Mouse (Mus musculus): ENCODE data around the gene Prkg2. TPM values are rescaled to one million over a fixed set of nuclear protein-coding genes. Genes with fewer than 3 reads are reported as not detected.

Prkg2 gene
- polyA plus RNA-seq, 1 experiment from 2014 or later, result 1.5 TPM

DNA sequence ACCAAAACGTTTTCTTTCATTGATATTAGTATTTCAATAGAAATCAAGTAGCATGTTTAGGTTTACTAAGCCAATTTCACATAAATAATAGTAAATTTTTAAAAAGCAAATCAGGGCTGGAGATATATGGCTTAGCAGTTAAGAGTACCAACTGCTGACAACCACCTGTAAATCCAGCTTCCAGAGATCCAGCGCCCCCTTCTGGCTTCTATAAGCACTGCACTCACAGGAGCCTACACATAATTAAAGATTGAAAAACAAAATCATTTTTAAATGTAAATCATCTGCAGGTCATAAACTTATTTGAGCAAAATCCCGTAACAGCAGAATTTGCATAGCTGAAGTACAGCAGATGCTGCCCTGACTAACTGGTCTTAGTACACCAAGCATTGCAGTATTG is 10.8 kb downstream of the Prkg2 start:
- H3K4me1 ChIP-seq (ENCODE audit: control insufficient read depth, insufficient read depth, low read depth, low read length), result no peaks in the 10 kb centered on the region
- H3K9me3 ChIP-seq (ENCODE audit: control insufficient read depth, low read length), result no peaks in the 10 kb centered on the region
- no peak overlapping the region for H3K4me2 ChIP-seq (ENCODE audit: low read length)
- no peak for ATAC-seq
- no peaks in the 10 kb centered on the region for H3K36me3 ChIP-seq (ENCODE audit: control insufficient read depth, insufficient read depth, low read length)
- 69% methylated on average over 3 of the region's 3 CpGs for WGBS
- H3K27ac ChIP-seq (ENCODE audit: low read depth, low read length), result no peak overlapping the region
- H3K9ac ChIP-seq (ENCODE audit: low read depth, low read length), result no peak overlapping the region
- H3K27me3 ChIP-seq (replicated peaks; ENCODE audit: control insufficient read depth, insufficient read depth, low read length), result no peaks in the 10 kb centered on the region
- no peak overlapping the region for H3K4me3 ChIP-seq (ENCODE audit: low read length)

DNA sequence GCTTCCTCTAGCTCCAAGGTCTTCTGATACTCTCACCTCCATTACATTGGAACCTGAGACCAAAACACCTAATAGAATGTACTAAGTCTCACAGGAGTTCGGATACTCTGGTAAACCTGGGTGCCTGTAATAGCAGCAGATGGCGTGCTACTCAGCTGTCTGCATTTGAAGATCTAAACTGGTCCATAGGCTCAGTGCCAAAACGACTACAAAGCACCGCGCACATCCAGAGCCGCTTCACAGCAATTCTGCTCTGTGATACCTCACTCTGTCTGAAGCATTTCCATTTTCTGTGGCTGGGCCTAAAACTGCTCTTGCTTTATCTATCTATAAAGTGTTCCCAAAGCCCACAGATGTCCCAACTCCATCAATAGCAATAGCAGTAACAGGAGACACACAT is 17.4 kb downstream of the Prkg2 start:
- H3K4me1 ChIP-seq (ENCODE audit: control insufficient read depth, insufficient read depth, low read depth, low read length), result no peaks in the 10 kb centered on the region
- H3K4me3 ChIP-seq (ENCODE audit: low read length), result no peak overlapping the region
- H3K9ac ChIP-seq (ENCODE audit: low read depth, low read length), result no peak overlapping the region
- H3K27me3 ChIP-seq (replicated peaks; ENCODE audit: control insufficient read depth, insufficient read depth, low read length), result no peaks in the 10 kb centered on the region
- no peak overlapping the region for H3K27ac ChIP-seq (ENCODE audit: low read depth, low read length)
- H3K4me2 ChIP-seq (ENCODE audit: low read length), result no peak overlapping the region
- H3K36me3 ChIP-seq (ENCODE audit: control insufficient read depth, insufficient read depth, low read length), result no peaks in the 10 kb centered on the region
- no peaks in the 10 kb centered on the region for H3K9me3 ChIP-seq (ENCODE audit: control insufficient read depth, low read length)
- WGBS, result 65% methylated on average over 6 of the region's 6 CpGs
- no peak for ATAC-seq

GRCm38 (mm10) chr5:99015140-99015539 is 22.0 kb downstream of the Prkg2 start:
- ATAC-seq, result no peak
- Histone ChIP-seq H3K4me1 (ENCODE audit: control insufficient read depth, insufficient read depth, low read depth, low read length) (no peaks in the 10 kb centered on the region), H3K36me3 (ENCODE audit: control insufficient read depth, insufficient read depth, low read length) (no peaks in the 10 kb centered on the region), H3K4me2 (ENCODE audit: low read length) (no peak overlapping the region), H3K4me3 (ENCODE audit: low read length) (no peak overlapping the region), H3K27me3 (replicated peaks; ENCODE audit: control insufficient read depth, insufficient read depth, low read length) (no peaks in the 10 kb centered on the region), H3K9ac (ENCODE audit: low read depth, low read length) (no peak overlapping the region), H3K9me3 (ENCODE audit: control insufficient read depth, low read length) (no peaks in the 10 kb centered on the region), H3K27ac (ENCODE audit: low read depth, low read length) (no peak overlapping the region)
- 85% methylated on average over 3 of the region's 3 CpGs for WGBS

GRCm38 (mm10) chr5:99010448-99011151 is 26.6 kb downstream of the Prkg2 start:
- no peak overlapping the region for H3K9ac ChIP-seq (ENCODE audit: low read depth, low read length)
- 85% methylated on average over 14 of the region's 14 CpGs for WGBS
- no peaks in the 10 kb centered on the region for H3K4me1 ChIP-seq (ENCODE audit: control insufficient read depth, insufficient read depth, low read depth, low read length)
- no peak for ATAC-seq
- H3K9me3 ChIP-seq (ENCODE audit: control insufficient read depth, low read length), result no peaks in the 10 kb centered on the region
- no peaks in the 10 kb centered on the region for H3K36me3 ChIP-seq (ENCODE audit: control insufficient read depth, insufficient read depth, low read length)
- H3K4me3 ChIP-seq (ENCODE audit: low read length), result no peak overlapping the region
- H3K27me3 ChIP-seq (replicated peaks; ENCODE audit: control insufficient read depth, insufficient read depth, low read length), result no peaks in the 10 kb centered on the region
- H3K4me2 ChIP-seq (ENCODE audit: low read length), result no peak overlapping the region
- H3K27ac ChIP-seq (ENCODE audit: low read depth, low read length), result no peak overlapping the region

DNA sequence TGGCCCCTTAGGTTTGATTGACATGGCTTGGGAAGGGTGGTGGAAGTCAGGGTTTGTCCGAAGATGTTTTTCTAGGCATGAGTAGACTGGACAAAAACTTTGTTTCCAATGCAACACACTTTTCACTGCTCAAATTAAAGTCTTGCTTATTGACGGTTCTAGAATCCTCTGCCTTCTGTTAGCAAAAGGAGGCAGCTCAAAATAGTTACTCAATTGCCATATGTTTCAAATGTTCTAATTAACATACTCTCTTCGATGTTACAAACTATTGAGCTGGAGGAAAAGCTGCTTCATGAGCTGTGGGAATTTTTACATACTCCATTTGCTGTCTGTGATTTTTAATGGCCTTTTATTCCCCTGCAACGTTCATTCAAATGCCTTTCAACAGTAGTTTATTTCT is 39.0 kb downstream of the Prkg2 start:
- Histone ChIP-seq H3K27ac (ENCODE audit: low read depth, low read length) (no peak overlapping the region), H3K4me3 (ENCODE audit: low read length) (no peak overlapping the region), H3K9ac (ENCODE audit: low read depth, low read length) (no peak overlapping the region), H3K27me3 (replicated peaks; ENCODE audit: control insufficient read depth, insufficient read depth, low read length) (no peaks in the 10 kb centered on the region), H3K4me1 (ENCODE audit: control insufficient read depth, insufficient read depth, low read depth, low read length) (no peaks in the 10 kb centered on the region; the same call in 1 of the 2 replicates), H3K9me3 (ENCODE audit: control insufficient read depth, low read length) (no peaks in the 10 kb centered on the region), H3K36me3 (ENCODE audit: control insufficient read depth, insufficient read depth, low read length) (no peaks in the 10 kb centered on the region), H3K4me2 (ENCODE audit: low read length) (no peak overlapping the region)
- no peak for ATAC-seq
- 67% methylated on average over 4 of the region's 4 CpGs for WGBS

DNA sequence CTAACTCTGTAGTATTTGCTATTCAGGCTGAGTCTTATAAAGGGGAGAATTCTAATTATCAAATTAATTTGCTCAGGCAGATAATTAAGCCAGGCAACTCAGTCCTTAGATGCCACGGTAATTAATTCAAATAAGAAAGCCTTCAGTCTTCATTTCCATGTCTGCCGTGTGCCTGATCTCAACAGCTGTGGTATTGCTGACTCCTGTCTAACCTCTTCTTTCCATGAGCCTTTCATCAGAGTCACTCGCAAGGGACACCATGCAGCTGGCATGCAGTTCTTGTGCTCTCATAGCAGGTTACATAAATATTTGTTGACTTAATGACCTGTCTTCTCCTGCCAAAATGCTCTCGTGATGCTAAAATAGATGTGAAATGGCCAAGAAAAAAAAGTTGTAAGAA is 41.4 kb downstream of the Prkg2 start:
- H3K36me3 ChIP-seq (ENCODE audit: control insufficient read depth, insufficient read depth, low read length), result no peaks in the 10 kb centered on the region
- H3K27me3 ChIP-seq (replicated peaks; ENCODE audit: control insufficient read depth, insufficient read depth, low read length), result no peaks in the 10 kb centered on the region
- H3K27ac ChIP-seq (ENCODE audit: low read depth, low read length), result no peak overlapping the region
- H3K9ac ChIP-seq (ENCODE audit: low read depth, low read length), result no peak overlapping the region
- WGBS, result 30% methylated on average over 4 of the region's 4 CpGs
- H3K9me3 ChIP-seq (ENCODE audit: control insufficient read depth, low read length), result no peaks in the 10 kb centered on the region
- no peak overlapping the region for H3K4me3 ChIP-seq (ENCODE audit: low read length)
- no peaks in the 10 kb centered on the region; the same call in 1 of the 2 replicates for H3K4me1 ChIP-seq (ENCODE audit: control insufficient read depth, insufficient read depth, low read depth, low read length)
- no peak overlapping the region for H3K4me2 ChIP-seq (ENCODE audit: low read length)
- peak; percentile 65 for ATAC-seq

- Histone ChIP-seq H3K4me2 (ENCODE audit: low read length) (no peak overlapping the region), H3K27ac (ENCODE audit: low read depth, low read length) (no peak overlapping the region), H3K4me3 (ENCODE audit: low read length) (no peak overlapping the region), H3K36me3 (ENCODE audit: control insufficient read depth, insufficient read depth, low read length) (no peaks in the 10 kb centered on the region), H3K9ac (ENCODE audit: low read depth, low read length) (no peak overlapping the region), H3K4me1 (ENCODE audit: control insufficient read depth, insufficient read depth, low read depth, low read length) (no peaks in the 10 kb centered on the region; the same call in 1 of the 2 replicates), H3K27me3 (replicated peaks; ENCODE audit: control insufficient read depth, insufficient read depth, low read length) (no peaks in the 10 kb centered on the region), H3K9me3 (ENCODE audit: control insufficient read depth, low read length) (no peaks in the 10 kb centered on the region)
- 87% methylated on average over 4 of the region's 4 CpGs for WGBS
- ATAC-seq, result no peak
Observed at GRCm38 (mm10) chr5:98991600-98991999, 45.6 kb downstream of the Prkg2 start.

GRCm38 (mm10) chr5:98987634-98988033 is 49.5 kb downstream of the Prkg2 start:
- Histone ChIP-seq H3K9me3 (ENCODE audit: control insufficient read depth, low read length) (no peaks in the 10 kb centered on the region), H3K27ac (ENCODE audit: low read depth, low read length) (no peak overlapping the region), H3K36me3 (ENCODE audit: control insufficient read depth, insufficient read depth, low read length) (no peaks in the 10 kb centered on the region), H3K9ac (ENCODE audit: low read depth, low read length) (no peak overlapping the region), H3K4me3 (ENCODE audit: low read length) (no peak overlapping the region), H3K4me1 (ENCODE audit: control insufficient read depth, insufficient read depth, low read depth, low read length) (no peaks in the 10 kb centered on the region), H3K27me3 (replicated peaks; ENCODE audit: control insufficient read depth, insufficient read depth, low read length) (no peaks in the 10 kb centered on the region), H3K4me2 (ENCODE audit: low read length) (no peak overlapping the region)
- ATAC-seq, result no peak; the same call in 1 of the 2 replicates
- WGBS, result 26% methylated on average over 1 of the region's 1 CpGs

GRCm38 (mm10) chr5:98987116-98987515 is 50.0 kb downstream of the Prkg2 start:
- no peak overlapping the region for H3K9ac ChIP-seq (ENCODE audit: low read depth, low read length)
- no peak overlapping the region for H3K27ac ChIP-seq (ENCODE audit: low read depth, low read length)
- no peak overlapping the region for H3K4me2 ChIP-seq (ENCODE audit: low read length)
- H3K4me1 ChIP-seq (ENCODE audit: control insufficient read depth, insufficient read depth, low read depth, low read length), result no peaks in the 10 kb centered on the region
- 65% methylated on average over 3 of the region's 3 CpGs for WGBS
- no peaks in the 10 kb centered on the region for H3K36me3 ChIP-seq (ENCODE audit: control insufficient read depth, insufficient read depth, low read length)
- H3K27me3 ChIP-seq (replicated peaks; ENCODE audit: control insufficient read depth, insufficient read depth, low read length), result no peaks in the 10 kb centered on the region
- no peak for ATAC-seq
- no peaks in the 10 kb centered on the region for H3K9me3 ChIP-seq (ENCODE audit: control insufficient read depth, low read length)
- no peak overlapping the region for H3K4me3 ChIP-seq (ENCODE audit: low read length)

Data from hindbrain, embryonic 16.5 days (tissue).